Mouse (Mus musculus) kidney, embryonic 16.5 days (tissue): ENCODE results near the gene Cdc27. TPM values are rescaled to one million over a fixed set of nuclear protein-coding genes. Genes with fewer than 3 reads are reported as not detected.
"Not testable (repeated sequence)": the region's sequence is repeated elsewhere in the genome, so short reads cannot be mapped to it uniquely, and the experiment has no call there.

Experiments
- ATAC-seq: fragments of 200-750 bp; cut with Nextera tagmentation; 2 replicates; pipeline ENCODE4 v1.8.0; 2017; ENCODE audit warnings: moderate TSS enrichment; ENCODE audit not compliant: low FRiP score, low TSS enrichment
- H3K27ac ChIP-seq: fragments of 300-500 bp; sonication (generic); 2 replicates; pipeline ENCODE4 v1.5.1; 2014; ENCODE audit warnings: low read length
- H3K27me3 ChIP-seq: fragments of 300-500 bp; sonication (generic); 2 replicates; pipeline ENCODE4 v1.6.1; 2014; ENCODE audit warnings: low read length, control low read depth, mixed read lengths; ENCODE audit not compliant: insufficient read depth
- H3K36me3 ChIP-seq: fragments of 300-500 bp; sonication (generic); 2 replicates; pipeline ENCODE4 v1.6.1; 2014; ENCODE audit warnings: low read length, control low read depth, mixed read lengths; ENCODE audit not compliant: insufficient read depth
- H3K4me1 ChIP-seq: fragments of 300-500 bp; sonication (generic); 2 replicates; pipeline ENCODE4 v1.6.1; 2014; ENCODE audit warnings: low read length, control low read depth, mixed read lengths; ENCODE audit not compliant: insufficient read depth
- H3K4me2 ChIP-seq: fragments of 300-500 bp; sonication (generic); replicated peaks from 2 replicates; pipeline ENCODE4 v1.6.1; 2014; ENCODE audit warnings: low read depth, low read length
- H3K4me3 ChIP-seq: fragments of 300-500 bp; sonication (generic); 2 replicates; pipeline ENCODE4 v1.5.1; 2014; ENCODE audit warnings: mild to moderate bottlenecking, low read length
- H3K9ac ChIP-seq: fragments of 300-500 bp; sonication (generic); replicated peaks from 2 replicates; pipeline ENCODE4 v1.6.1; 2014; ENCODE audit warnings: low read length
- H3K9me3 ChIP-seq: fragments of 300-500 bp; sonication (generic); 2 replicates; pipeline ENCODE4 v1.6.1; 2016; ENCODE audit warnings: low read length, control low read depth
- WGBS: fragments of 180-500 bp; shearing (Covaris S2); extraction: QIAGEN DNeasy Blood & Tissue Kit; methylation state at CpG from one replicate; pipeline ENCODE4 v1.1.7; 2014; 5-methylcytosine and 5-hydroxymethylcytosine counted together
- polyA plus RNA-seq: library from polyadenylated mRNA; unstranded; fragments of >200 nt; fragmentation: Nextera tagmentation; extraction: Ambion mirVana; gene quantifications from 2 replicates; pipeline ENCODE4 v1.2.1, GENCODE M21; 2015

Cdc27 gene
- polyA plus RNA-seq, 1 experiment from 2014 or later: 34.7 TPM

DNA sequence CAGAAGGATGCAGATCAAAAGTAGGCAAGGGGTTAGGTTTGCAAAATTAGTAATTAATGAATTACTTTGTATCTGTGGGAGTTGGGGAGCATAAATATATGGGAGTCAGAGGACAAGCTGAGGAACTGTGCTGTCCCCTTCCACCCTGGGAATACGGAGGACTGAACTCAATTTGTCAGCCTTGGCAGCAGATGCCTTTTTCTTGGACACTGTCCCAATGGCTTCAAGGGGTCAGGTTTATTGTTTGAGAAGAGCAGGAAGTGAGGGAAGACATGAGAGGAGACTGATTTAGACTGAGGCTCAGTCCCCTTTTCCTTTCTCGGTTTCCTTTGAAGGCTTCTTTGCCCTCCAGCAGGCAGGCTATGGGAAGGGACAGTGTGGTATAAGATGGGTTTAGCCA lies 22.1 kb upstream of the Cdc27 start:
- no peaks in the 10 kb centered on the region for H3K27me3 ChIP-seq
- no peak overlapping the region for H3K27ac ChIP-seq
- H3K4me1 ChIP-seq: no peaks in the 10 kb centered on the region
- no peaks in the 10 kb centered on the region for H3K36me3 ChIP-seq
- H3K9me3 ChIP-seq: no peaks in the 10 kb centered on the region
- WGBS: 35% methylated on average over 2 of the region's 2 CpGs
- no peak for ATAC-seq
- H3K4me3 ChIP-seq: no peak overlapping the region
- H3K9ac ChIP-seq: no peak overlapping the region
- no peak overlapping the region for H3K4me2 ChIP-seq

- Histone ChIP-seq H3K4me2 (no peak overlapping the region), H3K36me3 (no peaks in the 10 kb centered on the region), H3K9me3 (no peaks in the 10 kb centered on the region), H3K4me1 (no peaks in the 10 kb centered on the region), H3K4me3 (no peak overlapping the region), H3K9ac (no peak overlapping the region), H3K27ac (no peak overlapping the region), H3K27me3 (no peaks in the 10 kb centered on the region)
- ATAC-seq: no peak
- WGBS: 47% methylated on average over 7 of the region's 7 CpGs
Observed at GRCm38 (mm10) chr11:104572091-104572490, 21.7 kb upstream of the Cdc27 start.

GRCm38 (mm10) chr11:104571373-104571772 lies 21.0 kb upstream of the Cdc27 start:
- Histone ChIP-seq H3K4me2 (peak overlapping the region; percentile 66), H3K4me3 (peak overlapping the region; percentile 44)
- H3K9me3 ChIP-seq, H3K36me3 ChIP-seq, H3K9ac ChIP-seq, H3K4me1 ChIP-seq, H3K27ac ChIP-seq, H3K27me3 ChIP-seq: not testable (repeated sequence)
- ATAC-seq: 0 out of 2 replicates have a peak, but pooled peaks have one; percentile 27
- 3% methylated on average over 28 of the region's 28 CpGs for WGBS

- not testable (repeated sequence) for H3K27me3 ChIP-seq, H3K36me3 ChIP-seq, H3K4me3 ChIP-seq, ATAC-seq, H3K4me1 ChIP-seq, H3K27ac ChIP-seq, H3K9ac ChIP-seq, H3K4me2 ChIP-seq, H3K9me3 ChIP-seq
- 92% methylated on average over 8 of the region's 8 CpGs for WGBS
Observed at GRCm38 (mm10) chr11:104570515-104570914, 20.1 kb upstream of the Cdc27 start.

DNA sequence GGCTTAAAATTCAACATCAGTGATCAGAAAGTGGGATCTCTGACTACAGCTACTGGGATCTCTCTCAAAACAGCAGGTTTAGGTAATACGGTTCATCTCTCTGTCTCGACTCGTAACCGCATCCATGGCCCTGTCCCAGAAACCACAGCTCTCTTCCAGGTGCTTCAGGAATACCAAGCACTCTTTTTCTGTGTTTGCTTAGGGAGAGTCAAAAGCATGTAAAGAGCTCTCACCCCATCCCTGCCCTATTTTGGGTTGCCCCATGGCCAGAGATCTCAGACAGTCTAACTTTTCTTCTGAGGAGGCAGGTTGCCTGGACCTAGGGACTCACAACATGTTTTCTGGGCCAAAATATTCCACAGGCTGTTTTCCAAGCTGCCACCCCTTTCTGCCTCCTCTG lies 17.9 kb upstream of the Cdc27 start:
- Histone ChIP-seq H3K9me3 (no peaks in the 10 kb centered on the region), H3K36me3 (no peaks in the 10 kb centered on the region), H3K4me2 (no peak overlapping the region), H3K4me1 (no peaks in the 10 kb centered on the region), H3K9ac (no peak overlapping the region), H3K27me3 (no peaks in the 10 kb centered on the region), H3K27ac (no peak overlapping the region), H3K4me3 (no peak overlapping the region)
- no peak for ATAC-seq
- WGBS: 95% methylated on average over 4 of the region's 4 CpGs

DNA sequence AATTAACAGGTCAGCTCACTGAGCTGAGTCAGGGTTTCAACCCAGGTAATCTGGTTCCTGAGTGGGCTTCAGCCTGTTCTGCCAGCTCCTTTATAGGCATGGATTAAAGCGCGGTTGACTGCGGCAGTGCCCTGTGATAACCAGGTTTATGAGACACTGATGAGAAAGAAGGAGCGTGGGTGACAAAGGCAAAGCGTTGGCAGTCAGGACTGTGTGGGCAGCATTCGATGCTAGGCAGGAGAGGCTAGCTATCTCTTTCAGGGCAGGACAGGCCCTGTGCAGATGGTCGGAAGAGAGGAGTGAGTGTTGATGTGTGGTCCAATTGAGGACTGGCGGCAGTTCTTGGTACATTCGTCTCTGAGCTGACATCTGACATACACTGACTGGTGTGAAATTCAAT lies 17.3 kb upstream of the Cdc27 start:
- Histone ChIP-seq H3K27ac (no peak overlapping the region), H3K4me1 (no peaks in the 10 kb centered on the region), H3K9ac (no peak overlapping the region), H3K27me3 (no peaks in the 10 kb centered on the region), H3K36me3 (no peaks in the 10 kb centered on the region), H3K4me2 (no peak overlapping the region), H3K9me3 (no peaks in the 10 kb centered on the region), H3K4me3 (no peak overlapping the region)
- no peak for ATAC-seq
- WGBS: 67% methylated on average over 9 of the region's 9 CpGs

GRCm38 (mm10) chr11:104566796-104567195 lies 16.4 kb upstream of the Cdc27 start:
- Histone ChIP-seq H3K27ac (no peak overlapping the region), H3K4me1 (no peaks in the 10 kb centered on the region), H3K9ac (no peak overlapping the region), H3K4me2 (no peak overlapping the region), H3K9me3 (no peaks in the 10 kb centered on the region), H3K4me3 (no peak overlapping the region), H3K27me3 (no peaks in the 10 kb centered on the region), H3K36me3 (no peaks in the 10 kb centered on the region)
- WGBS: 77% methylated on average over 2 of the region's 2 CpGs
- no peak for ATAC-seq

GRCm38 (mm10) chr11:104566097-104566496 lies 15.7 kb upstream of the Cdc27 start:
- no peak for ATAC-seq
- no peak overlapping the region for H3K27ac ChIP-seq
- no peak overlapping the region for H3K4me2 ChIP-seq
- H3K27me3 ChIP-seq: no peaks in the 10 kb centered on the region
- no peaks in the 10 kb centered on the region for H3K36me3 ChIP-seq
- no peak overlapping the region for H3K9ac ChIP-seq
- H3K4me1 ChIP-seq: no peaks in the 10 kb centered on the region
- no peaks in the 10 kb centered on the region for H3K9me3 ChIP-seq
- WGBS: 85% methylated on average over 6 of the region's 6 CpGs
- H3K4me3 ChIP-seq: no peak overlapping the region

- H3K27me3 ChIP-seq: no peaks in the 10 kb centered on the region
- H3K9me3 ChIP-seq: no peaks in the 10 kb centered on the region
- H3K4me1 ChIP-seq: no peaks in the 10 kb centered on the region
- H3K9ac ChIP-seq: no peak overlapping the region
- no peak for ATAC-seq
- WGBS: 72% methylated on average over 9 of the region's 9 CpGs
- no peak overlapping the region for H3K4me3 ChIP-seq
- H3K36me3 ChIP-seq: no peaks in the 10 kb centered on the region
- no peak overlapping the region for H3K4me2 ChIP-seq
- H3K27ac ChIP-seq: no peak overlapping the region
Observed at GRCm38 (mm10) chr11:104565172-104565571, 14.8 kb upstream of the Cdc27 start.

- Histone ChIP-seq H3K4me3 (no peak overlapping the region), H3K27me3 (no peaks in the 10 kb centered on the region), H3K4me1 (no peaks in the 10 kb centered on the region), H3K4me2 (no peak overlapping the region), H3K9ac (no peak overlapping the region), H3K36me3 (no peaks in the 10 kb centered on the region), H3K27ac (no peak overlapping the region), H3K9me3 (no peaks in the 10 kb centered on the region)
- 63% methylated on average over 1 of the region's 1 CpGs for WGBS
- no peak for ATAC-seq
Observed at GRCm38 (mm10) chr11:104563496-104563895, 13.1 kb upstream of the Cdc27 start.

- no peaks in the 10 kb centered on the region for H3K27me3 ChIP-seq
- no peak overlapping the region for H3K4me3 ChIP-seq
- H3K9me3 ChIP-seq: no peaks in the 10 kb centered on the region
- no peaks in the 10 kb centered on the region for H3K36me3 ChIP-seq
- H3K27ac ChIP-seq: no peak overlapping the region
- H3K4me2 ChIP-seq: no peak overlapping the region
- ATAC-seq: no peak
- 0 out of 2 replicates have a peak, but pooled peaks cover 2% of the 10 kb centered on the region for H3K4me1 ChIP-seq
- WGBS: 66% methylated on average over 2 of the region's 2 CpGs
- no peak overlapping the region for H3K9ac ChIP-seq
Observed at GRCm38 (mm10) chr11:104560971-104561370, 10.6 kb upstream of the Cdc27 start.
